Mouse (Mus musculus) forebrain, embryonic 13.5 days (tissue): ENCODE measurements around the gene Celf6. TPM values are rescaled to one million over a fixed set of nuclear protein-coding genes. Genes with fewer than 3 reads are reported as not detected.

Experiments
- ATAC-seq: fragments of 200-750 bp; cut with Nextera tagmentation; 2 replicates; pipeline ENCODE4 v1.8.0; 2017
- H3K27ac ChIP-seq: fragments of 300-500 bp; sonication (generic); 2 replicates; pipeline ENCODE4 v1.5.1; 2015; ENCODE audit warnings: inconsistent platforms, mild to moderate bottlenecking, moderate library complexity
- H3K27me3 ChIP-seq: fragments of 300-500 bp; sonication (generic); 2 replicates; pipeline ENCODE4 v1.6.1; 2015; ENCODE audit warnings: mild to moderate bottlenecking, inconsistent platforms
- H3K36me3 ChIP-seq: fragments of 300-500 bp; sonication (generic); 2 replicates; pipeline ENCODE4 v1.6.1; 2015; ENCODE audit warnings: mild to moderate bottlenecking, inconsistent platforms; ENCODE audit not compliant: poor library complexity, severe bottlenecking
- H3K4me1 ChIP-seq: fragments of 300-500 bp; sonication (generic); 2 replicates; pipeline ENCODE4 v1.6.1; 2015; ENCODE audit warnings: inconsistent platforms
- H3K4me2 ChIP-seq: fragments of 300-500 bp; sonication (generic); 2 replicates; pipeline ENCODE4 v1.6.1; 2015; ENCODE audit warnings: inconsistent platforms, mild to moderate bottlenecking, moderate library complexity
- H3K4me3 ChIP-seq: fragments of 300-500 bp; sonication (generic); 2 replicates; pipeline ENCODE4 v1.5.1; 2015; ENCODE audit warnings: mild to moderate bottlenecking, inconsistent platforms
- H3K9ac ChIP-seq: fragments of 300-500 bp; sonication (generic); 2 replicates; pipeline ENCODE4 v1.6.1; 2015; ENCODE audit warnings: mild to moderate bottlenecking, inconsistent platforms
- H3K9me3 ChIP-seq: fragments of 300-500 bp; sonication (generic); replicated peaks from 2 replicates; pipeline ENCODE4 v1.6.1; 2016; ENCODE audit warnings: inconsistent platforms
- WGBS: fragments of 180-500 bp; shearing (Covaris S2); methylation state at CpG from one replicate; pipeline ENCODE4 v1.1.7; 2015; 5-methylcytosine and 5-hydroxymethylcytosine counted together
- polyA plus RNA-seq: library from polyadenylated mRNA; unstranded; fragments of >200 nt; fragmentation: Nextera tagmentation; extraction: Ambion mirVana; gene quantifications from 2 replicates; pipeline ENCODE4 v1.2.1, GENCODE M21; 2015

Gene Celf6
- polyA plus RNA-seq, 1 experiment from 2014 or later, result 19.5 TPM

- Histone ChIP-seq H3K4me2 (no peak overlapping the region), H3K4me1 (no peaks in the 10 kb centered on the region), H3K9ac (no peak overlapping the region), H3K27ac (no peak overlapping the region), H3K9me3 (no peaks in the 10 kb centered on the region), H3K27me3 (no peaks in the 10 kb centered on the region), H3K4me3 (no peak overlapping the region), H3K36me3 (peaks cover 15% of the 10 kb centered on the region; the same call in 1 of the 2 replicates)
- no peak for ATAC-seq
- 85% methylated on average over 4 of the region's 4 CpGs for WGBS
Observed at GRCm38 (mm10) chr9:59550077-59550476, 27.6 kb upstream of the Celf6 start.

- no peaks in the 10 kb centered on the region for H3K9me3 ChIP-seq
- peaks cover 20% of the 10 kb centered on the region for H3K36me3 ChIP-seq
- no peak for ATAC-seq
- H3K4me1 ChIP-seq, result no peaks in the 10 kb centered on the region
- no peak overlapping the region for H3K4me3 ChIP-seq
- no peak overlapping the region for H3K4me2 ChIP-seq
- H3K27me3 ChIP-seq, result no peaks in the 10 kb centered on the region
- 88% methylated on average over 5 of the region's 5 CpGs for WGBS
- H3K9ac ChIP-seq, result no peak overlapping the region
- no peak overlapping the region for H3K27ac ChIP-seq
Observed at GRCm38 (mm10) chr9:59551017-59551416, 26.7 kb upstream of the Celf6 start.

GRCm38 (mm10) chr9:59551620-59552031 is 26.1 kb upstream of the Celf6 start:
- Histone ChIP-seq H3K9ac (no peak overlapping the region), H3K27ac (no peak overlapping the region), H3K9me3 (no peaks in the 10 kb centered on the region), H3K27me3 (no peaks in the 10 kb centered on the region), H3K4me1 (no peaks in the 10 kb centered on the region), H3K4me3 (no peak overlapping the region), H3K4me2 (no peak overlapping the region), H3K36me3 (peaks cover 22% of the 10 kb centered on the region)
- no peak for ATAC-seq
- 82% methylated on average over 3 of the region's 3 CpGs for WGBS

- H3K9me3 ChIP-seq, result no peaks in the 10 kb centered on the region
- ATAC-seq, result no peak
- H3K4me1 ChIP-seq, result no peaks in the 10 kb centered on the region
- H3K4me2 ChIP-seq, result no peak overlapping the region
- no peak overlapping the region for H3K9ac ChIP-seq
- no peak overlapping the region for H3K4me3 ChIP-seq
- H3K27me3 ChIP-seq, result no peaks in the 10 kb centered on the region
- no peak overlapping the region for H3K27ac ChIP-seq
- WGBS, result 92% methylated on average over 5 of the region's 5 CpGs
- H3K36me3 ChIP-seq, result peaks cover 32% of the 10 kb centered on the region
Observed at GRCm38 (mm10) chr9:59552610-59553009, 25.1 kb upstream of the Celf6 start.

GRCm38 (mm10) chr9:59553719-59554118 is 24.0 kb upstream of the Celf6 start:
- H3K4me1 ChIP-seq, result no peaks in the 10 kb centered on the region
- H3K4me2 ChIP-seq, result no peak overlapping the region
- 90% methylated on average over 4 of the region's 4 CpGs for WGBS
- no peak overlapping the region for H3K27ac ChIP-seq
- H3K27me3 ChIP-seq, result no peaks in the 10 kb centered on the region
- no peaks in the 10 kb centered on the region for H3K9me3 ChIP-seq
- no peak overlapping the region for H3K9ac ChIP-seq
- no peak for ATAC-seq
- peaks cover 42% of the 10 kb centered on the region for H3K36me3 ChIP-seq
- H3K4me3 ChIP-seq, result no peak overlapping the region

- H3K4me2 ChIP-seq, result no peak overlapping the region
- no peak overlapping the region for H3K4me3 ChIP-seq
- H3K36me3 ChIP-seq, result peaks cover 47% of the 10 kb centered on the region
- H3K4me1 ChIP-seq, result no peaks in the 10 kb centered on the region
- WGBS, result 36% methylated on average over 4 of the region's 4 CpGs
- no peak for ATAC-seq
- no peak overlapping the region for H3K9ac ChIP-seq
- H3K27ac ChIP-seq, result no peak overlapping the region
- no peaks in the 10 kb centered on the region for H3K27me3 ChIP-seq
- no peaks in the 10 kb centered on the region for H3K9me3 ChIP-seq
Observed at GRCm38 (mm10) chr9:59565600-59565999, 12.1 kb upstream of the Celf6 start.

GRCm38 (mm10) chr9:59567111-59567510 is 10.6 kb upstream of the Celf6 start:
- Histone ChIP-seq H3K27me3 (no peaks in the 10 kb centered on the region), H3K9me3 (no peaks in the 10 kb centered on the region), H3K4me1 (no peaks in the 10 kb centered on the region), H3K27ac (no peak overlapping the region), H3K9ac (no peak overlapping the region), H3K36me3 (peaks cover 33% of the 10 kb centered on the region), H3K4me3 (no peak overlapping the region), H3K4me2 (no peak overlapping the region)
- ATAC-seq, result peak; percentile 80
- 30% methylated on average over 6 of the region's 6 CpGs for WGBS

- H3K27ac ChIP-seq, result no peak overlapping the region
- H3K4me3 ChIP-seq, result no peak overlapping the region
- H3K27me3 ChIP-seq, result peaks cover 14% of the 10 kb centered on the region
- no peaks in the 10 kb centered on the region for H3K36me3 ChIP-seq
- 78% methylated on average over 2 of the region's 2 CpGs for WGBS
- H3K9ac ChIP-seq, result no peak overlapping the region
- no peaks in the 10 kb centered on the region for H3K9me3 ChIP-seq
- no peaks in the 10 kb centered on the region for H3K4me1 ChIP-seq
- ATAC-seq, result no peak
- H3K4me2 ChIP-seq, result no peak overlapping the region
Observed at GRCm38 (mm10) chr9:59571852-59572251, 5.9 kb upstream of the Celf6 start.

- peak overlapping the region; percentile 79 for H3K4me2 ChIP-seq
- no peak overlapping the region for H3K27ac ChIP-seq
- peaks cover 36% of the 10 kb centered on the region for H3K27me3 ChIP-seq
- peak overlapping the region; percentile 68 for H3K9ac ChIP-seq
- no peaks in the 10 kb centered on the region for H3K36me3 ChIP-seq
- H3K4me1 ChIP-seq, result peaks cover 17% of the 10 kb centered on the region; the same call in 1 of the 2 replicates
- no peak for ATAC-seq
- H3K9me3 ChIP-seq, result no peaks in the 10 kb centered on the region
- 13% methylated on average over 13 of the region's 13 CpGs for WGBS
- H3K4me3 ChIP-seq, result peak overlapping the region; percentile 54
Observed at GRCm38 (mm10) chr9:59577401-59577800, 316 bp upstream of the Celf6 start.

GRCm38 (mm10) chr9:59578505-59578867 is 769 bp downstream of the Celf6 start:
- H3K27ac ChIP-seq, result 0 out of 2 replicates have a peak overlapping the region, but pooled peaks have one; percentile 14
- peak overlapping the region; percentile 79 for H3K4me2 ChIP-seq
- H3K27me3 ChIP-seq, result peaks cover 39% of the 10 kb centered on the region
- no peaks in the 10 kb centered on the region for H3K36me3 ChIP-seq
- no peaks in the 10 kb centered on the region for H3K9me3 ChIP-seq
- peaks cover 17% of the 10 kb centered on the region; the same call in 1 of the 2 replicates for H3K4me1 ChIP-seq
- no peak; the same call in 1 of the 2 replicates for ATAC-seq
- peak overlapping the region; percentile 54 for H3K4me3 ChIP-seq
- peak overlapping the region; percentile 68 for H3K9ac ChIP-seq
- 2% methylated on average over 19 of the region's 20 CpGs for WGBS

- Histone ChIP-seq H3K36me3 (no peaks in the 10 kb centered on the region), H3K9ac (peak overlapping the region; percentile 45), H3K4me3 (peak overlapping the region; percentile 17; the same call in 1 of the 2 replicates), H3K27me3 (peaks cover 20% of the 10 kb centered on the region), H3K9me3 (no peaks in the 10 kb centered on the region), H3K27ac (no peak overlapping the region), H3K4me2 (peak overlapping the region; percentile 49), H3K4me1 (peaks cover 30% of the 10 kb centered on the region)
- 6% methylated on average over 13 of the region's 13 CpGs for WGBS
- peak; percentile 46 for ATAC-seq
Observed at GRCm38 (mm10) chr9:59584871-59585308, 7.2 kb downstream of the Celf6 start.

- Histone ChIP-seq H3K4me1 (peaks cover 31% of the 10 kb centered on the region), H3K9ac (no peak overlapping the region), H3K36me3 (no peaks in the 10 kb centered on the region; the same call in 1 of the 2 replicates), H3K27me3 (peaks cover 6% of the 10 kb centered on the region), H3K27ac (peak overlapping the region; percentile 83), H3K9me3 (no peaks in the 10 kb centered on the region), H3K4me3 (no peak overlapping the region), H3K4me2 (peak overlapping the region; percentile 53)
- 52% methylated on average over 5 of the region's 5 CpGs for WGBS
- ATAC-seq, result peak; percentile 40; the same call in 1 of the 2 replicates
Observed at GRCm38 (mm10) chr9:59588252-59588651, 10.5 kb downstream of the Celf6 start.
